Mouse (Mus musculus): ENCODE measurements around the gene Gm9999. TPM values are rescaled to one million over a fixed set of nuclear protein-coding genes. Genes with fewer than 3 reads are reported as not detected.

Gm9999 gene
- not detected in 2 replicates for polyA plus RNA-seq (2015; fragmentation: Nextera tagmentation; extraction: Ambion mirVana)

DNA sequence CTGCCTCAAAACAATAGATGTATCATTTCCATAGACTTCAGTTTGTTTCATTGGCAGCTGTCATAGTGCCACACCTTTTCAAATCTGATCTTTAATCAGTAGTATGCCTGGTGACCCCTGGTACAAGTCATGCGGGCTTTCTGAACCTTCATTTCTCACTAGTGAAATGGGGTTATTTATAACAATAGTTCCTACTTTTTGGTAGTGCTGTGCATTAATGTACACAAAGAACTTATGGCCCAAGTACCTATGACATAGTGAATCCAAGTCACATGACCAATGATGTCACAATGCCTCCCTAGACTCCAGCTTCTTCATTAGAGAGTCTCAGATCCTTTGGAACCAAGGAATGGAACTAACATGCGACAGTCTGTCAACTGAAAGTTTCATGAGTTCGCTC is at the start of gene Gm9999:
Gene Gm9999 (plus strand): TSS at position 301 of the 400 bp plus-strand sequence.

DNA sequence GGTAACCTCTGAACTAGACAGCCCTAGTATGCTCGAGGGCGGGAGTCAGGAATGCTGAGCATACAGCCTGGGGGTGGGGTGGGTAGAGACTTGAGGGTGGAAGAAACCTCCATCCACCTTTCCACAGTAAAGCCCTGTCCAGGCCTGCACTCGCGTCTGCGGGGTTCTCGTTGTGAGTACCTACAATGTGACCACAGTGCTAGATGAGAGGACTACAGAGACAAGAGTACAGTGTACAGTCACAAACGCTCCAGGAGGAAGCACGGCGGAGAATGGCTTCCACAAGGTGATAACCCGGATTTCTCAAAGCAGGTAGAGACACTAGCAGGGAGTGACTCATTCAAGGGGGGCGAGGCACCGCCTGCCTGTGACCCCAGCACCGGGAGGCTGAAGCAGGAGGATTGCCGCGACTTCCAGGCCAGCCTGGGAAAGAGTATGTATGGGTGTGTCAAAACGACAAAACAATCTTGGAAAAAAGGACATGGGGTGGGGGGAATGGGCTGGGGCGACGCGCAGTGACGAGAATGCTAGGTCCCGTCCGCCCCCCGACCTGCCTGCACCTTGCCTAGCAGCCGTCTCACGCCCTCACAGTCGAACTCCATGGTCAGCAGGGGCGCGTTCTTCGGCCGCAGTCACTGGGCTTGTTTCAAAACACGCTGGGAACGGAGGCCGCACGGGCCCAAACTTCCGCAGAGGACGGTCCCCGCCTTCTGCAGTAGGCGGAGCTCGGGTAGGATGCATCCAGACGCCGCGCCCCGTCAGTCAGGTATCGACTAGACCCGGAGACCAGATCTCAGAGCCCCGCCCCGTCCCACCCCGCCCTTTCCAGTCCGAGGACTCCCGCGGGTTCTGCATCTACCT is 25.3 kb upstream of the Gm9999 start, which contains the start of gene Uevld:
Gene Uevld (minus strand): TSS at position 697 of the 861 bp plus-strand sequence.

DNA sequence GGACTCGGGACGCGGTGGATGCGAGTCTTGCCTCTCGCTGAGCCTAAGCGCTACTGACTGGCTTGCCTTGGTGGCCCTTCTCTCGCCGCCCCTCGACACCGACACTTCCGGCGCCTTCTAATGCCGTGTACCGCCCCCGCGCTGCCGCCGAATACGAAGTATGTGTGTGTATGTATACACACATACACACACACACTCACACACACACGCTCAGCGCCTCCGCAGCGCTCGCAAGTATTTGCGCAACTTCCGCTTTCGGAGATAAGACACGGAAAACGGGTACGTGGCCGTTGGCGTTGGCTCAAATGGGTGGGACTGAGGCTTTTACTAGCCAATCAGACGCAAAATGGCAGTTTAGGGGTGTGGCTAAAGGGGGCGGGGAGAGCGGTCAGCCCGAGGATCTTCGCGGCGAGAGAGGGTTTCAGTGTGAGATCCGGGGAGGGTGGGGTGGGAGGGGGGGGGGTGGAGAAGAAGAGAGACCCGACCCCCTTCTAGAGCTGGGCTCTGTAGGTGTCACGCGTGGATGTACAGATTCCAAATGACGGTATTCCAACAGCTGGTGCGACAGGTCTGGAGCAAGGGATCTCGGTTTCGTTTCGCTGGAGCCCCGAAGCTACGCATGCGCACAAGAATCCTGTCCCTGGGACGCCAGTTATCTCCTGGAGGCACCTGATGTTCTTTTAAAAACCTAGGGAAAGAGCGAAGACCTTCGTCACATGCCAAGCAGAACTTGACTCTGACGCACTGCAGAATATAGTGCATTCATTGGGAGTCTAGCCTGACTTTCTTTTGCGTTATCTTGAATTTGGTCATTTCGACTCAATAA is 25.0 kb downstream of the Gm9999 start, which contains the start of gene Spty2d1:
Gene Spty2d1 (minus strand): TSS at position 244 of the 826 bp plus-strand sequence.

Other genes with a start within 250 kb of the Gm9999 start
- 0.28 TPM in 1 of 2 replicates, not detected in the other for gene Saa1, start 240.6 kb upstream of the Gm9999 start, polyA plus RNA-seq (2015; fragmentation: Nextera tagmentation; extraction: Ambion mirVana)
- gene Saa2, start 231.8 kb upstream of the Gm9999 start, polyA plus RNA-seq (2015; fragmentation: Nextera tagmentation; extraction: Ambion mirVana), result not detected in 2 replicates
- 8.0 and 10.0 TPM in 2 replicates for gene Hps5, start 187.5 kb upstream of the Gm9999 start, polyA plus RNA-seq (2015; fragmentation: Nextera tagmentation; extraction: Ambion mirVana)
- gene Gtf2h1, start 187.5 kb upstream of the Gm9999 start, polyA plus RNA-seq (2015; fragmentation: Nextera tagmentation; extraction: Ambion mirVana), result 32.9 and 34.2 TPM in 2 replicates
- gene Ldha, start 142.1 kb upstream of the Gm9999 start, polyA plus RNA-seq (2015; fragmentation: Nextera tagmentation; extraction: Ambion mirVana), result 656 and 673 TPM in 2 replicates
- gene Ldhc, start 122.4 kb upstream of the Gm9999 start, polyA plus RNA-seq (2015; fragmentation: Nextera tagmentation; extraction: Ambion mirVana), result not detected in 2 replicates
- gene Tsg101, start 63.6 kb upstream of the Gm9999 start, polyA plus RNA-seq (2015; fragmentation: Nextera tagmentation; extraction: Ambion mirVana), result 242 and 250 TPM in 2 replicates
- 3.9 and 4.4 TPM in 2 replicates for gene Uevld, start 25.1 kb upstream of the Gm9999 start, polyA plus RNA-seq (2015; fragmentation: Nextera tagmentation; extraction: Ambion mirVana)
- gene Spty2d1, start 24.8 kb downstream of the Gm9999 start, polyA plus RNA-seq (2015; fragmentation: Nextera tagmentation; extraction: Ambion mirVana), result 5.4 and 6.3 TPM in 2 replicates
- 28.1 and 29.1 TPM in 2 replicates for gene Tmem86a, start 67.0 kb downstream of the Gm9999 start, polyA plus RNA-seq (2015; fragmentation: Nextera tagmentation; extraction: Ambion mirVana)
- gene Ptpn5, start 150.1 kb downstream of the Gm9999 start, polyA plus RNA-seq (2015; fragmentation: Nextera tagmentation; extraction: Ambion mirVana), result 142 and 180 TPM in 2 replicates
- not detected in 2 replicates for gene Mrgpra6, start 221.3 kb downstream of the Gm9999 start, polyA plus RNA-seq (2015; fragmentation: Nextera tagmentation; extraction: Ambion mirVana)